ENCODE assay signal across 19 mouse cellular contexts in genomic region chr13:24619711-24620110, GRCm38 (mm10). TPM values are rescaled to one million over a fixed set of nuclear protein-coding genes. Genes with fewer than 3 reads are reported as not detected.
A peak's percentile ranks its signal among the peaks of the same experiment; 100 is the strongest.
DNase-seq lines count a peak whose midpoint lies in the region; ATAC-seq and TF ChIP-seq lines count a peak whose summit lies in the region.
"Had no signal": no experiment of that assay in that cellular context is flagged by ENCODE, and none has a peak within 500 bp of the region (broad histone marks: within the 10 kb centered on the region; RNA-seq: fewer than 3 reads in every experiment).

No protein-coding gene starts in this region.

- 100% methylated on average over 1 of the region's 1 CpGs for WGBS in heart, postnatal 0 days
- whole genome bisulfite sequencing in heart, adult 2 months = 81% methylated on average over 1 of the region's 1 CpGs
- 41% methylated on average over 1 of the region's 1 CpGs for WGBS in kidney, embryonic 16.5 days
- WGBS in midbrain, embryonic 11.5 days = 93% methylated on average over 1 of the region's 1 CpGs
- 86% methylated on average over 1 of the region's 1 CpGs for WGBS in midbrain, embryonic 13.5 days

- no peak overlapping the region for H3K4me2 ChIP-seq in heart, postnatal 0 days (ENCODE audit: low read depth, low read length)
- H3K4me2 ChIP-seq in kidney, embryonic 16.5 days (replicated peaks; ENCODE audit: low read depth, low read length) = no peak overlapping the region
- no peak overlapping the region for H3K4me2 ChIP-seq in midbrain, embryonic 11.5 days
- no peak overlapping the region for H3K4me2 ChIP-seq in midbrain, embryonic 13.5 days (replicated peaks)
- H3K4me2 ChIP-seq: embryonic facial prominence, embryonic 15.5 days; hindbrain, embryonic 12.5 days; limb, embryonic 13.5 days; liver, embryonic 12.5 days had no signal

- TF ChIP-seq CTCF in heart, postnatal 0 days (IDR thresholded peaks at IDR 0.05; ENCODE audit: low read depth) = no peak
- no peak for TF ChIP-seq CTCF in heart, adult 2 months (IDR thresholded peaks at IDR 0.05)
- no peak for TF ChIP-seq CTCF in left cerebral cortex, adult 2 months (IDR thresholded peaks at IDR 0.05)

- no peaks in the 10 kb centered on the region for H3K9me3 ChIP-seq in heart, postnatal 0 days (replicated peaks; ENCODE audit: control insufficient read depth, low read length)
- no peaks in the 10 kb centered on the region for H3K9me3 ChIP-seq in kidney, embryonic 16.5 days (ENCODE audit: low read length)
- no peaks in the 10 kb centered on the region for H3K9me3 ChIP-seq in midbrain, embryonic 11.5 days (ENCODE audit: control insufficient read depth, low read length)
- no peaks in the 10 kb centered on the region for H3K9me3 ChIP-seq in midbrain, embryonic 13.5 days
- H3K9me3 ChIP-seq: embryonic facial prominence, embryonic 15.5 days; hindbrain, embryonic 12.5 days; limb, embryonic 13.5 days; liver, embryonic 12.5 days had no signal

- no peak overlapping the region for H3K9ac ChIP-seq in heart, postnatal 0 days (replicated peaks; ENCODE audit: low read depth, low read length)
- H3K9ac ChIP-seq in heart, adult 2 months (ENCODE audit: low read depth, low read length) = no peak overlapping the region
- H3K9ac ChIP-seq in kidney, embryonic 16.5 days (replicated peaks; ENCODE audit: low read length) = no peak overlapping the region
- no peak overlapping the region for H3K9ac ChIP-seq in midbrain, embryonic 11.5 days (ENCODE audit: low read length)
- no peak overlapping the region for H3K9ac ChIP-seq in midbrain, embryonic 13.5 days (replicated peaks)
- H3K9ac ChIP-seq: embryonic facial prominence, embryonic 15.5 days; hindbrain, embryonic 12.5 days; limb, embryonic 13.5 days; liver, embryonic 12.5 days had no signal

- TF ChIP-seq POLR2A in heart, adult 2 months (IDR thresholded peaks at IDR 0.05; ENCODE audit: insufficient read depth, low read depth, low read length) = no peak

- no peak for TF ChIP-seq EP300 in heart, postnatal 0 days (IDR thresholded peaks at IDR 0.05; ENCODE audit: low read depth)
- TF ChIP-seq EP300 in heart, adult 2 months (IDR thresholded peaks at IDR 0.05; ENCODE audit: insufficient read depth, low read depth, low read length) = no peak

- H3K27me3 ChIP-seq in heart, postnatal 0 days (ENCODE audit: control insufficient read depth, insufficient read depth, low read length) = no peaks in the 10 kb centered on the region
- no peaks in the 10 kb centered on the region for H3K27me3 ChIP-seq in heart, adult 2 months (ENCODE audit: control insufficient read depth, insufficient read depth, low read length)
- no peaks in the 10 kb centered on the region for H3K27me3 ChIP-seq in kidney, embryonic 16.5 days (ENCODE audit: insufficient read depth, low read length)
- H3K27me3 ChIP-seq in midbrain, embryonic 11.5 days (ENCODE audit: control insufficient read depth, insufficient read depth, low read length) = no peaks in the 10 kb centered on the region
- no peaks in the 10 kb centered on the region for H3K27me3 ChIP-seq in midbrain, embryonic 13.5 days
- H3K27me3 ChIP-seq: embryonic facial prominence, embryonic 15.5 days; hindbrain, embryonic 12.5 days; limb, embryonic 13.5 days; liver, embryonic 12.5 days had no signal

- intact Hi-C loops in heart, adult 2 months (cut with DNase I) = loop anchor here (5.0 kb wide), 3 partner anchors 47 to 102 kb away; no protein-coding TSS in a partner anchor
- intact Hi-C loops in left cerebral cortex, adult 2 months (cut with DNase I) = no loop called here

- ATAC-seq in heart, postnatal 0 days (ENCODE audit: insufficient read depth, low read depth) = no peak
- peak; percentile 64; the same call in 1 of the 2 replicates for ATAC-seq in kidney, embryonic 16.5 days (ENCODE audit: low FRiP score, low TSS enrichment)
- no peak for ATAC-seq in midbrain, embryonic 11.5 days (ENCODE audit: low FRiP score)
- no peak for ATAC-seq in midbrain, embryonic 13.5 days
- ATAC-seq: forebrain, embryonic 14.5 days; liver, embryonic 12.5 days had no signal

- H3K79me2 ChIP-seq in heart, adult 2 months (replicated peaks; ENCODE audit: control insufficient read depth, insufficient read depth, low read length) = no peaks in the 10 kb centered on the region

- no peak overlapping the region for H3K4me3 ChIP-seq in heart, postnatal 0 days (ENCODE audit: low read depth, low read length)
- H3K4me3 ChIP-seq in heart, adult 2 months = no peak overlapping the region
- no peak overlapping the region for H3K4me3 ChIP-seq in kidney, embryonic 16.5 days (ENCODE audit: low read length)
- H3K4me3 ChIP-seq in midbrain, embryonic 11.5 days (ENCODE audit: low read depth, low read length) = no peak overlapping the region
- no peak overlapping the region for H3K4me3 ChIP-seq in midbrain, embryonic 13.5 days (replicated peaks)
- no peak overlapping the region for H3K4me3 ChIP-seq in left cerebral cortex, adult 2 months
- H3K4me3 ChIP-seq: embryonic facial prominence, embryonic 15.5 days; hindbrain, embryonic 12.5 days; limb, embryonic 13.5 days; liver, embryonic 12.5 days had no signal

- peaks cover 25% of the 10 kb centered on the region for H3K4me1 ChIP-seq in heart, postnatal 0 days (ENCODE audit: control insufficient read depth, insufficient read depth)
- peaks cover 6% of the 10 kb centered on the region for H3K4me1 ChIP-seq in heart, adult 2 months (ENCODE audit: control insufficient read depth, insufficient read depth, low read length)
- peaks cover 37% of the 10 kb centered on the region for H3K4me1 ChIP-seq in kidney, embryonic 16.5 days (ENCODE audit: insufficient read depth, low read length)
- H3K4me1 ChIP-seq in midbrain, embryonic 11.5 days (ENCODE audit: control insufficient read depth, insufficient read depth, low read length) = peaks cover under 1% of the 10 kb centered on the region
- H3K4me1 ChIP-seq in midbrain, embryonic 13.5 days (replicated peaks) = peaks cover 18% of the 10 kb centered on the region
- H3K4me1 ChIP-seq: embryonic facial prominence, embryonic 15.5 days had no signal

- no peak for DNase-seq in heart, postnatal 0 days (ENCODE audit: low spot score)
- DNase-seq in heart, adult 2 months = no peak
- no peak for DNase-seq in kidney, postnatal 10 days
- DNase-seq in midbrain, embryonic 11.5 days (ENCODE audit: low spot score, missing footprints) = peak; percentile 28
- no peak for DNase-seq in left cerebral cortex, adult 2 months (ENCODE audit: extremely low spot score in 1 of 2, low spot score in 2 of 2)
- DNase-seq: cerebellum, adult 11 months; cerebellum, adult 9-11 months; lung, adult 2 months; midbrain, embryonic 14.5 days; right cerebral cortex, postnatal 14 days; thymus, adult 2 months; thymus, postnatal 4 days had no signal

- H3K36me3 ChIP-seq in heart, postnatal 0 days (replicated peaks; ENCODE audit: control insufficient read depth, insufficient read depth, low read length) = no peaks in the 10 kb centered on the region
- no peaks in the 10 kb centered on the region; the same call in 1 of the 2 replicates for H3K36me3 ChIP-seq in heart, adult 2 months (ENCODE audit: control insufficient read depth, insufficient read depth, low read length)
- H3K36me3 ChIP-seq in kidney, embryonic 16.5 days (ENCODE audit: insufficient read depth, low read length) = no peaks in the 10 kb centered on the region
- no peaks in the 10 kb centered on the region for H3K36me3 ChIP-seq in midbrain, embryonic 11.5 days (ENCODE audit: control insufficient read depth, insufficient read depth, low read length)
- H3K36me3 ChIP-seq in midbrain, embryonic 13.5 days = no peaks in the 10 kb centered on the region
- H3K36me3 ChIP-seq: embryonic facial prominence, embryonic 15.5 days; hindbrain, embryonic 12.5 days; limb, embryonic 13.5 days; liver, embryonic 12.5 days had no signal

- H3K27ac ChIP-seq in heart, postnatal 0 days (ENCODE audit: low read depth) = peak overlapping the region; percentile 90
- H3K27ac ChIP-seq in heart, adult 2 months = no peak overlapping the region
- peak overlapping the region; percentile 71 for H3K27ac ChIP-seq in kidney, embryonic 16.5 days (ENCODE audit: low read length)
- H3K27ac ChIP-seq in midbrain, embryonic 11.5 days (ENCODE audit: low read depth, low read length) = no peak overlapping the region
- no peak overlapping the region for H3K27ac ChIP-seq in midbrain, embryonic 13.5 days
- H3K27ac ChIP-seq in left cerebral cortex, adult 2 months = no peak overlapping the region
- H3K27ac ChIP-seq: embryonic facial prominence, embryonic 15.5 days; hindbrain, embryonic 12.5 days; limb, embryonic 13.5 days; liver, embryonic 12.5 days had no signal

RNA-seq across cellular contexts. Expression of gene Ripor2, which starts 37.7 kb away (rescaled TPM):
- 31.7 and 44.4 TPM in 2 replicates for total RNA-seq in heart, postnatal 0 days (2014; rRNA removed; ENCODE audit: low replicate concordance)
- polyA plus RNA-seq in heart, postnatal 0 days (2015; fragmentation: Nextera tagmentation; extraction: Ambion mirVana) = 12.6 and 17.5 TPM in 2 replicates
- total RNA-seq in heart, adult 2 months (2021) = 1 to 10 TPM; 7.4 to 8.2 TPM
- polyA plus RNA-seq in heart, adult 2 months (2012; rRNA removed) = 4.7 and 5.5 TPM in 2 replicates
- 2.1 and 2.7 TPM in 2 replicates for polyA plus RNA-seq in kidney, embryonic 16.5 days (2015; fragmentation: Nextera tagmentation; extraction: Ambion mirVana)
- 9.2 and 11.1 TPM in 2 replicates for polyA plus RNA-seq in midbrain, embryonic 11.5 days (2014; fragmentation: Nextera tagmentation; extraction: Ambion mirVana)
- polyA plus RNA-seq in midbrain, embryonic 13.5 days (2015; fragmentation: Nextera tagmentation; extraction: Ambion mirVana) = 22.3 and 29.1 TPM in 2 replicates
- 10 to 100 TPM; 62.5 to 68.3 TPM for total RNA-seq in left cerebral cortex, adult 2 months (2021)

Comparison
In these comparisons a context has a peak if more than half of its experiments do, and no peak if none do; other contexts are left out.
1. H3K27ac ChIP-seq: peak in heart, postnatal 0 days (single experiment) and kidney, embryonic 16.5 days (single experiment); none in heart, adult 2 months (single experiment), midbrain, embryonic 11.5 days (single experiment), midbrain, embryonic 13.5 days (single experiment) and left cerebral cortex, adult 2 months (single experiment).